Mouse (Mus musculus) bone marrow macrophage, adult 2 months (primary cell): ENCODE data around the gene Nol8.

Source experiments
- CTCF ChIP-seq: IDR thresholded peaks from 2 replicates; pipeline ENCODE4 v1.5.1; 2012; ENCODE audit warnings: low read depth, mild to moderate bottlenecking, low read length, moderate library complexity
- POLR2A ChIP-seq: IDR thresholded peaks from 2 replicates; pipeline ENCODE4 v1.6.1; 2012; ENCODE audit warnings: mild to moderate bottlenecking, low read depth, low read length, borderline replicate concordance

DNA sequence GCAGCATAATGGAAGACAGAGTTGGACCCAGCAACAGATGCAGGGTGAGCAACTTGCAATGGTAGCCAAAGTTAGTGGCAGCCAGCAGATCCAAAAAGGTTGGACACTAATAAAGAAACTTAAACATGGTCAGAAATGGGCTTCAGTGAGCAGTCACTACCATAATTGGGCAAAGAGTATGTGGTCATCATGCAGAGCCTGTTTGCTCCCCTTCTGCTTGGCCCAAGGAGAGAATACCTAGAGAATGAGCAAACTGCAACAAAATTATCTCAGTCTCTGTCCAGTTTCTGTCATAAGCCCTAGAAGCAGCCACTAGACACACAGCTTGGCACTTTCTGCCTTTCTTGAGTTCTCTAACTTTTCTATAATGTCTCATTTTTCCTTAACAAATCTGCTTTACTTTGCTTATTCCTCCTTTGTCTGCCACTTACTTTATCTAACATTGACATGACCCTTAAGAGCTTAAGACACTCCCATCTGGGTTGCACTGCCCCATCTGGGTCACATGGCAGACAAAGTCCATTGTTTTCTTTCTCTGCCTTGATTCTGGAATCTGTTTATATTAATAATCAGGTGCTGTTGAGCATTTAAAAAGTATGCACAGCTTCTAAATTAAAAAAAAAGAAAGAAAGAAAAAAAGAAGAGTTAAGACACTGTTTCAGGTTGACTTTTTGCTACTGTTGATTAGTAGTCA, 9.1 kb upstream of the Nol8 start:
- TF ChIP-seq CTCF (no peak), POLR2A (no peak)
